Mouse (Mus musculus) midbrain, embryonic 16.5 days (tissue): ENCODE results near the gene Nrbp1. TPM values are rescaled to one million over a fixed set of nuclear protein-coding genes. Genes with fewer than 3 reads are reported as not detected.

Source experiments
- ATAC-seq: fragments of 200-750 bp; cut with Nextera tagmentation; 2 replicates; pipeline ENCODE4 v1.8.0; 2017; ENCODE audit warnings: moderate TSS enrichment
- H3K27ac ChIP-seq: fragments of 300-500 bp; sonication (generic); 2 replicates; pipeline ENCODE4 v1.5.1; 2014; ENCODE audit warnings: mild to moderate bottlenecking, low read length, mixed read lengths
- H3K27me3 ChIP-seq: fragments of 300-500 bp; sonication (generic); 2 replicates; pipeline ENCODE4 v1.6.1; 2014; ENCODE audit warnings: low read depth, low read length, mixed read lengths; ENCODE audit not compliant: control insufficient read depth, insufficient read depth
- H3K36me3 ChIP-seq: fragments of 300-500 bp; sonication (generic); 2 replicates; pipeline ENCODE4 v1.6.1; 2014; ENCODE audit warnings: mild to moderate bottlenecking, low read length, moderate library complexity, mixed read lengths; ENCODE audit not compliant: control insufficient read depth, insufficient read depth
- H3K4me1 ChIP-seq: fragments of 300-500 bp; sonication (generic); 2 replicates; pipeline ENCODE4 v1.6.1; 2014; ENCODE audit warnings: mild to moderate bottlenecking, low read length, mixed read lengths; ENCODE audit not compliant: control insufficient read depth, insufficient read depth
- H3K4me2 ChIP-seq: fragments of 300-500 bp; sonication (generic); 2 replicates; pipeline ENCODE4 v1.6.1; 2014; ENCODE audit warnings: mild to moderate bottlenecking, low read length, mixed read lengths
- H3K4me3 ChIP-seq: fragments of 300-500 bp; sonication (generic); 2 replicates; pipeline ENCODE4 v1.5.1; 2014; ENCODE audit warnings: low read depth, mild to moderate bottlenecking, low read length, moderate library complexity, mixed read lengths
- H3K9ac ChIP-seq: fragments of 300-500 bp; sonication (generic); 2 replicates; pipeline ENCODE4 v1.6.1; 2014; ENCODE audit warnings: low read depth, low read length, mixed read lengths
- H3K9me3 ChIP-seq: fragments of 300-500 bp; sonication (generic); replicated peaks from 2 replicates; pipeline ENCODE4 v1.6.1; 2014; ENCODE audit warnings: mild to moderate bottlenecking, low read length, mixed read lengths; ENCODE audit not compliant: control insufficient read depth, poor library complexity, severe bottlenecking
- WGBS: fragments of 180-500 bp; shearing (Covaris S2); extraction: QIAGEN DNeasy Blood & Tissue Kit; methylation state at CpG from one replicate; pipeline ENCODE4 v1.1.7; 2014; 5-methylcytosine and 5-hydroxymethylcytosine counted together
- polyA plus RNA-seq: library from polyadenylated mRNA; unstranded; fragments of >200 nt; fragmentation: Nextera tagmentation; extraction: Ambion mirVana; gene quantifications from 2 replicates; pipeline ENCODE4 v1.2.1, GENCODE M21; 2015

Gene Nrbp1
- polyA plus RNA-seq, 1 experiment from 2014 or later = 165 TPM

- Histone ChIP-seq H3K4me3 (peak overlapping the region; percentile 99), H3K27me3 (no peaks in the 10 kb centered on the region), H3K4me2 (peak overlapping the region; percentile 57), H3K4me1 (peaks cover 23% of the 10 kb centered on the region), H3K27ac (peak overlapping the region; percentile 93), H3K36me3 (no peaks in the 10 kb centered on the region), H3K9me3 (no peaks in the 10 kb centered on the region), H3K9ac (peak overlapping the region; percentile 78)
- ATAC-seq = peak; percentile 56
- WGBS = 9% methylated on average over 11 of the region's 11 CpGs
These were observed 19.2 kb upstream of the Nrbp1 start for GRCm38 (mm10) chr5:31221304-31221945.

- Histone ChIP-seq H3K4me2 (no peak overlapping the region), H3K36me3 (no peaks in the 10 kb centered on the region), H3K9me3 (no peaks in the 10 kb centered on the region), H3K4me3 (no peak overlapping the region), H3K4me1 (peaks cover 21% of the 10 kb centered on the region), H3K27ac (no peak overlapping the region), H3K27me3 (no peaks in the 10 kb centered on the region), H3K9ac (no peak overlapping the region)
- WGBS = 98% methylated on average over 9 of the region's 9 CpGs
- no peak for ATAC-seq
These were observed 18.0 kb upstream of the Nrbp1 start for GRCm38 (mm10) chr5:31222696-31223095.

GRCm38 (mm10) chr5:31226641-31227040, 14.0 kb upstream of the Nrbp1 start:
- no peak overlapping the region for H3K9ac ChIP-seq
- H3K27me3 ChIP-seq = no peaks in the 10 kb centered on the region
- no peak overlapping the region for H3K4me3 ChIP-seq
- H3K4me1 ChIP-seq = peaks cover 8% of the 10 kb centered on the region; the same call in 1 of the 2 replicates
- ATAC-seq = no peak
- no peak overlapping the region for H3K27ac ChIP-seq
- no peak overlapping the region for H3K4me2 ChIP-seq
- H3K36me3 ChIP-seq = no peaks in the 10 kb centered on the region
- H3K9me3 ChIP-seq = no peaks in the 10 kb centered on the region
- WGBS = 70% methylated on average over 1 of the region's 1 CpGs

GRCm38 (mm10) chr5:31241522-31242034, 914 bp downstream of the Nrbp1 start:
- ATAC-seq = no peak; the same call in 1 of the 2 replicates
- peak overlapping the region; percentile 97 for H3K27ac ChIP-seq
- peaks cover 8% of the 10 kb centered on the region for H3K4me1 ChIP-seq
- H3K4me2 ChIP-seq = peak overlapping the region; percentile 80
- H3K27me3 ChIP-seq = no peaks in the 10 kb centered on the region
- H3K9ac ChIP-seq = peak overlapping the region; percentile 93
- no peaks in the 10 kb centered on the region; the same call in 1 of the 2 replicates for H3K9me3 ChIP-seq
- H3K4me3 ChIP-seq = peak overlapping the region; percentile 92
- WGBS = under 1% methylated on average over 13 of the region's 13 CpGs
- H3K36me3 ChIP-seq = peaks cover 27% of the 10 kb centered on the region

- WGBS = 19% methylated on average over 10 of the region's 10 CpGs
- peak overlapping the region; percentile 93 for H3K9ac ChIP-seq
- no peaks in the 10 kb centered on the region for H3K9me3 ChIP-seq
- peak overlapping the region; percentile 80 for H3K4me2 ChIP-seq
- H3K27me3 ChIP-seq = no peaks in the 10 kb centered on the region
- no peak overlapping the region for H3K27ac ChIP-seq
- peaks cover 27% of the 10 kb centered on the region for H3K36me3 ChIP-seq
- peaks cover 8% of the 10 kb centered on the region for H3K4me1 ChIP-seq
- peak overlapping the region; percentile 92 for H3K4me3 ChIP-seq
- ATAC-seq = no peak
These were observed 1.5 kb downstream of the Nrbp1 start for GRCm38 (mm10) chr5:31242191-31242590.

GRCm38 (mm10) chr5:31250716-31251115, 10.1 kb downstream of the Nrbp1 start:
- peak; percentile 41; the same call in 1 of the 2 replicates for ATAC-seq
- peaks cover 41% of the 10 kb centered on the region for H3K36me3 ChIP-seq

GRCm38 (mm10) chr5:31251541-31252101, 11.0 kb downstream of the Nrbp1 start, which contains the start of gene Krtcap3:
Gene Krtcap3 (plus strand): TSS chr5:31251691.
- Histone ChIP-seq H3K9me3 (no peaks in the 10 kb centered on the region), H3K4me3 (no peak within 1 kb of the TSS), H3K36me3 (peaks cover 37% of the 10 kb centered on the region), H3K27ac (no peak within 1 kb of the TSS), H3K9ac (0 out of 2 replicates have a peak within 1 kb of the TSS, but pooled peaks have one; percentile 14), H3K27me3 (no peaks in the 10 kb centered on the region), H3K4me1 (no peaks in the 10 kb centered on the region), H3K4me2 (no peak within 1 kb of the TSS)
- 0 out of 2 replicates have a peak, but pooled peaks have one; percentile 37 for ATAC-seq
- 13% methylated on average over 42 of the region's 47 CpGs for WGBS

More at GRCm38 (mm10) chr5:31250716-31251115, 10.1 kb downstream of the Nrbp1 start:
- no peak overlapping the region for H3K9ac ChIP-seq
- H3K4me2 ChIP-seq = no peak overlapping the region
- 54% methylated on average over 4 of the region's 4 CpGs for WGBS
- no peaks in the 10 kb centered on the region for H3K4me1 ChIP-seq
- no peak overlapping the region for H3K4me3 ChIP-seq
- H3K27ac ChIP-seq = no peak overlapping the region
- no peaks in the 10 kb centered on the region for H3K27me3 ChIP-seq
- H3K9me3 ChIP-seq = no peaks in the 10 kb centered on the region

- Histone ChIP-seq H3K27ac (no peak overlapping the region), H3K4me3 (no peak overlapping the region), H3K9me3 (no peaks in the 10 kb centered on the region), H3K36me3 (peaks cover 40% of the 10 kb centered on the region), H3K4me1 (no peaks in the 10 kb centered on the region), H3K4me2 (no peak overlapping the region), H3K27me3 (no peaks in the 10 kb centered on the region), H3K9ac (no peak overlapping the region)
- 0 out of 2 replicates have a peak, but pooled peaks have one; percentile 3 for ATAC-seq
- 54% methylated on average over 10 of the region's 10 CpGs for WGBS
These were observed 11.5 kb downstream of the Nrbp1 start for GRCm38 (mm10) chr5:31252151-31252550.
